Mouse (Mus musculus): ENCODE data around the gene Kcnab1. TPM values are rescaled to one million over a fixed set of nuclear protein-coding genes. Genes with fewer than 3 reads are reported as not detected.

Kcnab1 gene
- total RNA-seq, 2 experiments from 2014 or later, result 84.1 to 84.2 TPM

DNA sequence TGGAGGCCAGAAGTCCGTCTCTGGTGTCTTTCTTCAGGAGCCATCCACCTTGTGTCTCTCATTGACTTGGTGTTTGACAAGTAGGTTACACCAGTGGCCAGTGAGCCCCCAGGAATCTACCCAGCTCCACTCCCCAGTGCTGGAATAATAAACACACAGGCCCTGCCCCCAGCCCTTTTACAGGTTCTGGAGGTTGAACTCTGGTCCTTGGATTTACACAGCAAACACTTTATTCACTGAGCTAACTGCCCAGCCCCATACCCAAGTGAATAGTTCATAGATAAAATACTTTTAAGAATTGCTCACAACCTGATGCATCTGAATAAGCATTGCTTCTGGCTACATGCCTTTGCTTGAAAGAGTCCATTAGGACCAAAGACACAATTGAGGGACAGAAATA is 164.1 kb downstream of the Kcnab1 start:
- intact Hi-C loops (cut with DNase I), result no loop called here
- Histone ChIP-seq H3K4me3 (no peak overlapping the region), H3K27ac (no peak overlapping the region)
- DNase-seq (ENCODE audit: extremely low spot score in 1 of 2, low spot score in 2 of 2), result no peak
- no peak for TF ChIP-seq CTCF (IDR thresholded peaks at IDR 0.05)

DNA sequence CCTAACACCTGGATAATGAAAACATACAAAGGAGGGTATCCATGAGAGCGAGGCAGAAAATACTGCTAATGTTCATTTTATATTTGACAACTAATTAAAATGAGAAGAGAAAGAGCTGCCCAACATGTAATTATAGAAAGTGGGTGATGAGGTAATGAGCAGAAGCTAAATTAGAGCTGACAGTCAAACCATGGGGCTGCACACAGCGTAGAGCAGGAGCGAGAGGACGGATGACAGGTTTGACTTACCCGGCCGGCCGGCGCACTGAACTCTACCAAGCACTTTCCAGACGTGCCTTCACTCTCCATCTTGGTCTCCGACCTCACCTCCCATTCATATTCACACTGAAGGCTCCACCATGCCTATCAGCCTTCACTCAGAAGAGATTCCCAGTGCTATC is 168.6 kb downstream of the Kcnab1 start:
- no peak for TF ChIP-seq CTCF (IDR thresholded peaks at IDR 0.05)
- intact Hi-C loops (cut with DNase I), result no loop called here
- DNase-seq (ENCODE audit: extremely low spot score in 1 of 2, low spot score in 2 of 2), result no peak
- Histone ChIP-seq H3K27ac (no peak overlapping the region), H3K4me3 (no peak overlapping the region)

DNA sequence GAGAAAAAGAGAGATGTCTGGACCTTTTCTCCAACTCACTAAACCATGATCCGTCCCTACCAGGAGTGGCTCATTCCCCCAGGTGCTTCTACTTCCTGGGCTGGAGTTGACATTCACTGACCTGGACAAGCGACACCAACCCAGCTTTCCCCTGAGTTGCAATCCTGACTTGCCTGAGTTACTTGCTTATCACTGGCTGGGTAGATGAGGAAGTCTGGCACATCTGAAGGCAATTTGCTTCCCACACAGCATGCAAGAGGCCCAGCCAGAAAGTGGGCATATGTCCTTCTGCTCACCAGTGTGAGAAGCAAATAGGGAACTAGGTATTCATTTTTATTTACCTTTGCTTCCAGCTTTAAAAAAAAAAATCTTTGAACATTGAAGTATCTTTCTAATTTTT is 174.2 kb downstream of the Kcnab1 start:
- Histone ChIP-seq H3K27ac (no peak overlapping the region), H3K4me3 (no peak overlapping the region)
- intact Hi-C loops (cut with DNase I), result no loop called here
- TF ChIP-seq CTCF (IDR thresholded peaks at IDR 0.05), result no peak
- DNase-seq (ENCODE audit: extremely low spot score in 1 of 2, low spot score in 2 of 2), result no peak

DNA sequence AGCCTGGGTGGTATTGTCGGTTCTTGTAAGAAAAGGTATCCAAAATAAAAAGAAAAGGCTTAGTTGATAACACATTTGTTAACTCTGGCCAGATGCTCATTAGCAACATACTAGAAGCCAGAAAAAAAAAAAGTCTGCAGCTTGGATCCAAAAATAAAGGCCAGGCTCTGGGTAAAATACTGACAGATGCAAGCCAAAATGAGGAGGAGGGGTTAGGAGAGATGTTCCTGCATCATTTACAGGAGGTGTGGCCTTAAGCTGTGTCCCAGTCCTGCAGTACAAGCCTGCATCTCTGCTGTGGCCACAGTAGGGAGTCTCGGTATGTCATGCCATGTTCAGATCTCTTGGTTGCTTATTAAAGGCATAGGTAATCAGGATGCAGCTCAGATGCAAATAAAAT is 179.8 kb downstream of the Kcnab1 start:
- no peak overlapping the region for H3K27ac ChIP-seq
- no peak for DNase-seq (ENCODE audit: extremely low spot score in 1 of 2, low spot score in 2 of 2)
- no peak for TF ChIP-seq CTCF (IDR thresholded peaks at IDR 0.05)
- no peak overlapping the region for H3K4me3 ChIP-seq
- intact Hi-C loops (cut with DNase I), result no loop called here

DNA sequence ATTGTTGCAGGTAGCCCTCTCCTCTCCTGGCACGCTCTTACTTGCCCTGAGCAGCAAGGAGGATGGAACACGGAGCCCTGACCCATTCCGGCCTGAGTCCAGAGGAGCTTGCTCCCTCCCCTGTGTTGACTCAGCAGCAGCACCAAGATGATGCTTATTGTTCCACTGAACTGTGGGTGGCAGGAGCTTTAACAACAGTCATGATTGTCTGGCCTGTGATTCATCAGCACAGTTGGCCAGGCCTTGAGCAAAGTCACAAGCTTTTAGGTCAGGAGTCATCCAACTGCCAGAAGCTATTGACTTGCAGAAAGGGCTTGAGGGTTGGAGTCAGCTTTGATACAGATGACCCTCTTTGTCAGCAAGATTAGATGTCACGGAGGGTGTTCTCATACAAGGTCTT is 187.8 kb downstream of the Kcnab1 start:
- H3K4me3 ChIP-seq, result no peak overlapping the region
- no peak for TF ChIP-seq CTCF (IDR thresholded peaks at IDR 0.05)
- peak overlapping the region; percentile 61; the same call in 1 of the 2 replicates for H3K27ac ChIP-seq
- DNase-seq (ENCODE audit: extremely low spot score in 1 of 2, low spot score in 2 of 2), result no peak
- intact Hi-C loops (cut with DNase I), result no loop called here

DNA sequence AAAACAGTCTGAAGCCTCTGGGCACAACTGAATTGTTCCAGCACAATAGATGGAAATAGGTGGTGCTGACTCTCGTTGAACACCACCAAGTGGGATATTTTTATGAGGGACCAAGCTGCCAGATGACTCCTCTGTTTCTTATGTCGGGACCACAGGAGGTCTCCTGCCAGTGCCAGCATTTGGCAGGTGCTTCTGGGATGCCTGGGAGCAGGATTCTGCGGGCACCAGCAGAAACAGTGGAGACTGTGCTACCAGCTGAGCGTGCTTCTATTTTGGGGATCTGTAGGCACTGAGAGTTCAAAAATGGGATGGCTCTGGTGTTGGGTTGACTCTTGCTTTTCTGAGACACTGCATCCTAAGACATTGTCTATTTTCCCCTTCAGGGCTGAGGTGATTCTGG is 190.0 kb downstream of the Kcnab1 start:
- no peak overlapping the region for H3K27ac ChIP-seq
- no peak overlapping the region for H3K4me3 ChIP-seq
- intact Hi-C loops (cut with DNase I), result no loop called here
- TF ChIP-seq CTCF (IDR thresholded peaks at IDR 0.05), result no peak
- DNase-seq (ENCODE audit: extremely low spot score in 1 of 2, low spot score in 2 of 2), result no peak

DNA sequence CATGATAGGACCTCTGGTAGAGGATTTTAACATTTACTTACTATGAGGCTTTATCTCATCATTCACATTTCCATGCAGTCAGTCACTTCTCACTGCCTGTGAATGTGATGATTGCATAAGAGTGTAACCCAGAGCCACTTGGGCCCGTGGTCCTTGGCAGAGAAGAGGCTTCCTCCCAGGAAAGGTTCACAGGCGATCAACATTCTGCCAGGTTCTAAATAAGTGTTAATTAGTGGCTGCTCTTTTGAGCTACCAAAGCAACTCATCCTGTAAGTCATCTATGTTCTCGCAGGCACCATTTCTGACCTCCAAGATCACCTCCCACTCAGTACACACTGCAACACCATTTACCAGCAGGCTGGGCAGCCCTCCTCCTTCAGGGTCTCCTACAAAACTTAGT is 192.3 kb downstream of the Kcnab1 start:
- no peak for TF ChIP-seq CTCF (IDR thresholded peaks at IDR 0.05)
- Histone ChIP-seq H3K4me3 (no peak overlapping the region), H3K27ac (peak overlapping the region; percentile 24; the same call in 1 of the 2 replicates)
- intact Hi-C loops (cut with DNase I), result no loop called here
- no peak for DNase-seq (ENCODE audit: extremely low spot score in 1 of 2, low spot score in 2 of 2)

DNA sequence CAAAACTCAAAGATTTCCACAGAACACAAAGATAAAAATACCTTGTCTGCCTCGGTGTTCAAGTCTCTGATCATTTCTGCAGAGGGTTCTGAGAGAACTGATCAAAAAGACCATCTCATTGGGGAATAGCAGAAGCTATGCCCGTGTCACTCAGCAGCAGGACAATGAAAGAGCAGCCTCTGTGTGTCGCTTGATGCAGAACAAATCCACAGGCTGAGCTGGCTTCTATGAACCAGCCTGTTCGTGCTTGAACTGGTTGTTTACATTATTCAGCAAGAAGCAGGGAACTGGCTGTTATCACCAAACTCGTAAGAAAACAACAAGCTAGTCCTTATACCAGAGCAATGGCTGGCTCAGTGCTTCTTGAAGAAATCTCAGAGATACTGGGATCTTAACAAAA is 193.4 kb downstream of the Kcnab1 start:
- no peak for DNase-seq (ENCODE audit: extremely low spot score in 1 of 2, low spot score in 2 of 2)
- intact Hi-C loops (cut with DNase I), result no loop called here
- no peak overlapping the region for H3K4me3 ChIP-seq
- H3K27ac ChIP-seq, result peak overlapping the region; percentile 54; the same call in 1 of the 2 replicates
- TF ChIP-seq CTCF (IDR thresholded peaks at IDR 0.05), result no peak

DNA sequence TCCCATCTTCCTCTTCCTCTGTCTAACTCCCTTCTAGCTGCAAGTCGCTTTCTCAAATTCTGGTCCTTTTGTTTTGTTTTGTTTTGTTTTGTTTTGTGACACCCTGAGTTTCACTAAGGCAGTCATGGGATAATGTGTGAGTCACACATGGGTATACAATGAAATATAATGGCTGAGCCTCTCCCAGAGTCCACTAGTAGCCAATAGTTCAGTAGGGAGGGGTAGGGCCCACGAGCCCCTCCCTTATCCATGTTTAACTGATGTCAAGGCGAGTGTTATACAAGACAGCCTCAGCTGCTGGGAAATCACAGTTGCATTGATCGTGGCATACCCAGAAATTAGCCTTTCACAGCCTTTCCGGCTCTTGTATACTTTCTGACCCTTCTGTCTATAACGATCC is 206.7 kb downstream of the Kcnab1 start:
- intact Hi-C loops (cut with DNase I), result no loop called here
- DNase-seq (ENCODE audit: extremely low spot score in 1 of 2, low spot score in 2 of 2), result no peak
- TF ChIP-seq CTCF (IDR thresholded peaks at IDR 0.05), result no peak
- no peak overlapping the region for H3K4me3 ChIP-seq
- no peak overlapping the region for H3K27ac ChIP-seq

DNA sequence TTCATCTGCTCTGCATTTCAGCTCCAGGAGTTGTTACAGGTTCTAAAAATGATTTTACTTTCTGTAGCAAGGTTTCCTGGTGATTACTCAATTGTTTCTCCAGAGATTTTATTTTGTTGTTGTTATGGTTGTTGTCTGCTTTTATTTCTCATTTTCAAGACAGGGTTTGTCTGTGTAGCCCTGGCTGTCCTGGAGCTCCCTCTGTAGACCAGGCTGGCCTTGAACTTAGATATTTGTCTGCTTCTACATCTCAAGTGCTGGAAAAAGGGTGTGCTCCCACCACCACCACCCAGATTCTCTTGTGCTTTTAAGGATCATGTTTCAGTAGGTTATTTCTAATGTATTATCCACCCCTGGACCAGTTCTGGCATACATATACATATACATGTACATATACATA is 207.6 kb downstream of the Kcnab1 start:
- intact Hi-C loops (cut with DNase I), result no loop called here
- no peak for DNase-seq (ENCODE audit: extremely low spot score in 1 of 2, low spot score in 2 of 2)
- no peak overlapping the region for H3K27ac ChIP-seq
- H3K4me3 ChIP-seq, result no peak overlapping the region
- peak; percentile 25 for TF ChIP-seq CTCF (IDR thresholded peaks at IDR 0.05)

DNA sequence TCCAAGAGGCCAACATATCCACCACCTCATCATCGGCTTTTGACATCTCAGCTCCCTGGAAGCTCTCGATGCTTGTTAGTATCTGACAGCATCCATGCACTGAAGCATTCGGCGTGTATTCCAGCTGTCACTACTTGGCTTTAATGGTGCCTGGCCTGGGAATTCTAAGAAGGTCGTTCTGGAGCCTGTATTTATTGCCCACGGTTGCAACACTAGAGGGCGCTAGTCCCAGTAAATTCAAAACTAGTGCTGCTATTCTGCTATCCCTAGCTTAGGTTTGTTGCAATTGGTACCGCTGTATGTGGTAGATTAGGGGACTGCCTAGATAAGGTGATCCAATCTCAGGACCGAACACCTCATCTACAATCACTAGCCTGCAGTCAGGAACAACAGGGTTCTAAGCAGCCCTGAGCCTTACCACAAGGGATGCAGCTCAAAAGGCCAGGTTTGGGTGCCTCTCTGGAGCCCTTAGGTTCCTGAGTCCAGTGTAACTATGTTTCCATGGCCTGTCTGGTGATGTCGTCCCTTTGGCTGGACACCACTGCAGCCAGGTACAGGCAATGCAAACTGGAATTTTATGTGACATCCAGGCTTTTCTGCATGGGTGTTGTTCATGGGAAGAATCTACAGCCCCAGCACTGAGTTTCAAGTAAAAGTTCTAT is 208.8 kb downstream of the Kcnab1 start:
- H3K27ac ChIP-seq, result no peak overlapping the region
- H3K4me3 ChIP-seq, result no peak overlapping the region
- peak in 1 of 2 experiments; percentile 34 for DNase-seq (ENCODE audit: extremely low spot score in 1 of 2, low spot score in 2 of 2)
- peak; percentile 68 for TF ChIP-seq CTCF (IDR thresholded peaks at IDR 0.05)
- intact Hi-C loops (cut with DNase I), result loop anchor here (2.0 kb wide), 2 partner anchors 33 to 333 kb away; no protein-coding TSS in a partner anchor

DNA sequence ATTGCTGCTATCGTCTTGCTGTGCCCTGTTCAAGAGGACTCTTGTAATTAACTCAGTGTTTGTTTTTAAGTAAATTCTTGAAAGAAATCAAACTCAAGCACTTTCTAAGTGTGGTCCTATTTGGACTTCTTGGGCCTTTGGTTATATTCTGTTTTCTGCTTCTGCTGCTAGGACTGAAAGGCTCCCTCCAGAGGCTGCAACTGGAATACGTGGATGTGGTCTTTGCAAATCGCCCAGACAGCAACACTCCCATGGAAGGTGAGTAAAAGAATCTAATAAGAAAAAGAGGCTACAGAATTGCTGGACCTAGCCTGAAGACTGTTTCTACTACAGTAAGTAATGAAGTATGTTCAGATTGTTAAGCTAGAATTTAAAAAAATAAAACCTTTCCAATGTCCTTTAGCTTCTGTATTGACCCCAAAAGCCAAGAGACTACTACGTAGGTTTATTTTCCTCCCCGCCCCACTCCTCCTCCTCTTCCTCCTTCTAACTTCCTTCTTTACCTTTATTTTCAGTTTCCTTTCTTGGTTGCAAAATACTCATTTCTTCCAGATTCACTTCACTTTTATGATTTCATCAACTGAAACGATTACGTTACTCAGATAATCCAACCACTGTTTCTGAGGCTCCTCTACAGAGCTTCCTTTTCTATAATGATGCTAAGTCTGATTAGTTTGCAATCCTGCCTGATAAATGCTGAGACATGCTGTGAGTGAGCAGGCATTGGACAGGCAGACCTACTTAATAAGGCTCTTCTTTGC is 210.2 kb downstream of the Kcnab1 start:
- Histone ChIP-seq H3K4me3 (no peak overlapping the region), H3K27ac (no peak overlapping the region)
- intact Hi-C loops (cut with DNase I), result loop anchor here (2.0 to 5.0 kb wide), 3 partner anchors 31 to 335 kb away; partner anchors contain the start of gene Kcnab1
- TF ChIP-seq CTCF (IDR thresholded peaks at IDR 0.05), result peak; percentile 74
- peak in 1 of 2 experiments; percentile 21 for DNase-seq (ENCODE audit: extremely low spot score in 1 of 2, low spot score in 2 of 2)
